Mouse (Mus musculus): ENCODE measurements around the gene Eif4g3. TPM values are rescaled to one million over a fixed set of nuclear protein-coding genes. Genes with fewer than 3 reads are reported as not detected.
"Not testable (repeated sequence)": the region's sequence is repeated elsewhere in the genome, so short reads cannot be mapped to it uniquely, and the experiment has no call there.

Gene Eif4g3
- polyA plus RNA-seq, 1 experiment from 2014 or later: 22.2 TPM

GRCm38 (mm10) chr4:137963431-137963830 is 29.4 kb upstream of the Eif4g3 start:
- Histone ChIP-seq H3K4me3 (no peak overlapping the region), H3K9me3 (peaks cover 6% of the 10 kb centered on the region), H3K4me2 (no peak overlapping the region), H3K4me1 (peaks cover 11% of the 10 kb centered on the region), H3K36me3 (peaks cover 63% of the 10 kb centered on the region), H3K27ac (replicated peaks) (no peak overlapping the region), H3K9ac (no peak overlapping the region), H3K27me3 (replicated peaks) (no peaks in the 10 kb centered on the region)
- no peak for ATAC-seq (ENCODE audit: extremely low read depth, insufficient number of reproducible peaks, low FRiP score, low TSS enrichment)
- WGBS: 77% methylated on average over 6 of the region's 6 CpGs

GRCm38 (mm10) chr4:137963881-137964584 is 28.8 kb upstream of the Eif4g3 start:
- Histone ChIP-seq H3K27me3 (replicated peaks) (no peaks in the 10 kb centered on the region), H3K4me2 (no peak overlapping the region), H3K4me1 (peaks cover 11% of the 10 kb centered on the region), H3K9me3 (peaks cover 6% of the 10 kb centered on the region), H3K27ac (replicated peaks) (no peak overlapping the region), H3K36me3 (peaks cover 57% of the 10 kb centered on the region), H3K9ac (no peak overlapping the region), H3K4me3 (no peak overlapping the region)
- WGBS: 61% methylated on average over 9 of the region's 9 CpGs
- no peak for ATAC-seq (ENCODE audit: extremely low read depth, insufficient number of reproducible peaks, low FRiP score, low TSS enrichment)

GRCm38 (mm10) chr4:137964585-137964930 is 28.3 kb upstream of the Eif4g3 start:
- no peak overlapping the region for H3K4me3 ChIP-seq
- H3K9ac ChIP-seq: no peak overlapping the region
- H3K27me3 ChIP-seq (replicated peaks): no peaks in the 10 kb centered on the region
- WGBS: 92% methylated on average over 11 of the region's 11 CpGs
- no peak overlapping the region for H3K4me2 ChIP-seq
- no peak overlapping the region for H3K27ac ChIP-seq (replicated peaks)
- peaks cover 4% of the 10 kb centered on the region for H3K9me3 ChIP-seq
- peaks cover 11% of the 10 kb centered on the region for H3K4me1 ChIP-seq
- no peak for ATAC-seq (ENCODE audit: extremely low read depth, insufficient number of reproducible peaks, low FRiP score, low TSS enrichment)
- peaks cover 52% of the 10 kb centered on the region for H3K36me3 ChIP-seq

GRCm38 (mm10) chr4:137968203-137968602 is 24.6 kb upstream of the Eif4g3 start:
- Histone ChIP-seq H3K9me3 (no peaks in the 10 kb centered on the region), H3K4me3 (no peak overlapping the region), H3K4me1 (no peaks in the 10 kb centered on the region), H3K9ac (no peak overlapping the region), H3K36me3 (peaks cover 23% of the 10 kb centered on the region), H3K27me3 (replicated peaks) (no peaks in the 10 kb centered on the region), H3K4me2 (no peak overlapping the region), H3K27ac (replicated peaks) (no peak overlapping the region)
- WGBS: 9% methylated on average over 9 of the region's 9 CpGs
- ATAC-seq (ENCODE audit: extremely low read depth, insufficient number of reproducible peaks, low FRiP score, low TSS enrichment): no peak; the same call in 1 of the 2 replicates

- H3K9me3 ChIP-seq; H3K4me1 ChIP-seq; H3K4me2 ChIP-seq; H3K27ac ChIP-seq (replicated peaks); ATAC-seq (ENCODE audit: extremely low read depth, insufficient number of reproducible peaks, low FRiP score, low TSS enrichment); H3K9ac ChIP-seq; H3K36me3 ChIP-seq; H3K4me3 ChIP-seq; H3K27me3 ChIP-seq (replicated peaks): not testable (repeated sequence)
- no CpG with 5 or more reads among the region's 11 CpGs for WGBS
Observed at GRCm38 (mm10) chr4:137970623-137971199, 22.1 kb upstream of the Eif4g3 start.

GRCm38 (mm10) chr4:137974856-137975432 is 17.9 kb upstream of the Eif4g3 start:
- H3K4me3 ChIP-seq; H3K9me3 ChIP-seq; H3K4me2 ChIP-seq; H3K36me3 ChIP-seq; H3K27me3 ChIP-seq (replicated peaks); H3K4me1 ChIP-seq; H3K27ac ChIP-seq (replicated peaks); H3K9ac ChIP-seq: not testable (repeated sequence)
- ATAC-seq (ENCODE audit: extremely low read depth, insufficient number of reproducible peaks, low FRiP score, low TSS enrichment): peak; percentile 44; the same call in 1 of the 2 replicates
- WGBS: no CpG with 5 or more reads among the region's 11 CpGs

GRCm38 (mm10) chr4:137979066-137979644 is 13.7 kb upstream of the Eif4g3 start:
- H3K4me1 ChIP-seq; H3K36me3 ChIP-seq; H3K27me3 ChIP-seq (replicated peaks); H3K4me3 ChIP-seq; H3K27ac ChIP-seq (replicated peaks); ATAC-seq (ENCODE audit: extremely low read depth, insufficient number of reproducible peaks, low FRiP score, low TSS enrichment); H3K9ac ChIP-seq; H3K4me2 ChIP-seq; H3K9me3 ChIP-seq: not testable (repeated sequence)
- no CpG with 5 or more reads among the region's 11 CpGs for WGBS

GRCm38 (mm10) chr4:137982869-137983268 is 10.0 kb upstream of the Eif4g3 start:
- no peak overlapping the region for H3K4me2 ChIP-seq
- H3K9ac ChIP-seq: no peak overlapping the region
- H3K27me3 ChIP-seq (replicated peaks): no peaks in the 10 kb centered on the region
- H3K4me3 ChIP-seq: no peak overlapping the region
- ATAC-seq (ENCODE audit: extremely low read depth, insufficient number of reproducible peaks, low FRiP score, low TSS enrichment): no peak
- H3K36me3 ChIP-seq: no peaks in the 10 kb centered on the region
- H3K9me3 ChIP-seq: no peaks in the 10 kb centered on the region
- 72% methylated on average over 1 of the region's 1 CpGs for WGBS
- peaks cover 5% of the 10 kb centered on the region for H3K4me1 ChIP-seq
- no peak overlapping the region for H3K27ac ChIP-seq (replicated peaks)

- Histone ChIP-seq H3K4me2 (peak overlapping the region; percentile 16; the same call in 1 of the 2 replicates), H3K4me3 (no peak overlapping the region), H3K9me3 (no peaks in the 10 kb centered on the region), H3K27ac (replicated peaks) (no peak overlapping the region), H3K4me1 (peaks cover 5% of the 10 kb centered on the region), H3K36me3 (no peaks in the 10 kb centered on the region), H3K9ac (no peak overlapping the region), H3K27me3 (replicated peaks) (no peaks in the 10 kb centered on the region)
- WGBS: 34% methylated on average over 10 of the region's 10 CpGs
- no peak for ATAC-seq (ENCODE audit: extremely low read depth, insufficient number of reproducible peaks, low FRiP score, low TSS enrichment)
Observed at GRCm38 (mm10) chr4:137984212-137984611, 8.6 kb upstream of the Eif4g3 start.

GRCm38 (mm10) chr4:137984746-137985145 is 8.1 kb upstream of the Eif4g3 start:
- H3K9me3 ChIP-seq: no peaks in the 10 kb centered on the region
- H3K4me2 ChIP-seq: no peak overlapping the region
- no peak overlapping the region for H3K9ac ChIP-seq
- no peaks in the 10 kb centered on the region for H3K36me3 ChIP-seq
- peaks cover 5% of the 10 kb centered on the region for H3K4me1 ChIP-seq
- H3K27ac ChIP-seq (replicated peaks): no peak overlapping the region
- no peaks in the 10 kb centered on the region for H3K27me3 ChIP-seq (replicated peaks)
- H3K4me3 ChIP-seq: no peak overlapping the region
- 73% methylated on average over 5 of the region's 5 CpGs for WGBS
- ATAC-seq (ENCODE audit: extremely low read depth, insufficient number of reproducible peaks, low FRiP score, low TSS enrichment): no peak

- H3K4me3 ChIP-seq: no peak overlapping the region
- no peak overlapping the region for H3K27ac ChIP-seq (replicated peaks)
- H3K9me3 ChIP-seq: no peaks in the 10 kb centered on the region
- peaks cover 8% of the 10 kb centered on the region; the same call in 1 of the 2 replicates for H3K27me3 ChIP-seq (replicated peaks)
- no peak overlapping the region for H3K4me2 ChIP-seq
- no peaks in the 10 kb centered on the region for H3K36me3 ChIP-seq
- peaks cover 5% of the 10 kb centered on the region for H3K4me1 ChIP-seq
- ATAC-seq (ENCODE audit: extremely low read depth, insufficient number of reproducible peaks, low FRiP score, low TSS enrichment): no peak
- H3K9ac ChIP-seq: no peak overlapping the region
- WGBS: 87% methylated on average over 5 of the region's 5 CpGs
Observed at GRCm38 (mm10) chr4:137989426-137989825, 3.4 kb upstream of the Eif4g3 start.
